Mouse (Mus musculus): ENCODE results near the gene Orai3. TPM values are rescaled to one million over a fixed set of nuclear protein-coding genes. Genes with fewer than 3 reads are reported as not detected.

The Orai3 gene
- polyA plus RNA-seq, 1 experiment from 2014 or later: 9.6 TPM

DNA sequence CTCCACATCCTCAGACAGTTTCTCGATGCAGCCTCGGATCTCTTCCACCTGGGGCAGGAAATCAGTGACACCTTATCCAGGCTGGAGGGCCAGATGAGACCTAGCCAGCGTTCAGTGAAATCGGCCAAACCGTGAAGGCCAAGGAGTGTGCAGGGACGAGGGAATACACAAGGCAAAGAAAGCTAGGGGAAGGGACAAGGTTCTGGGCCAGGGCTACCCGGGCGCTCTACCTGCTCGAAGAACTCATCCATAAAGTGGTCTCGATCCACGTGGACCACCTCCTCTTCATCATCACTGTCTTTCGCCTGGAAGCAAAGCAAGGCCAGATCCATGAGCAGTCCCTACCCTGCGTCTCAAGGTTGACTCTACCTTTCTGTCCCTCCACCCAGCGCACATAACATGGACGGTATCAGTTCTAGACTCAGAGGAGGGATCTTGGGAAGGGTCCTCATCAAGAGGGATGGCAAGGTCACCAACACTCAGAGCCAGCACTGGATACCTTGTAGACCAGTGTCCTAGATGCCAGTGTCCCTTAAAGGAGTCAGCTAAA is 45.6 kb downstream of the Orai3 start:
- 95% methylated on average over 15 of the region's 15 CpGs for WGBS
- no peak overlapping the region for H3K4me3 ChIP-seq (replicated peaks; ENCODE audit: low read length)
- no peaks in the 10 kb centered on the region for H3K27me3 ChIP-seq (replicated peaks; ENCODE audit: control insufficient read depth, insufficient read depth, low read length)
- peaks cover 7% of the 10 kb centered on the region for H3K36me3 ChIP-seq (ENCODE audit: control insufficient read depth, insufficient read depth)
- H3K4me2 ChIP-seq (ENCODE audit: low read length): no peak overlapping the region
- no peak for ATAC-seq
- H3K4me1 ChIP-seq (replicated peaks; ENCODE audit: control insufficient read depth, insufficient read depth, low read length): peaks cover 21% of the 10 kb centered on the region
- H3K9me3 ChIP-seq (ENCODE audit: control insufficient read depth, low read length): no peaks in the 10 kb centered on the region
- H3K9ac ChIP-seq (replicated peaks; ENCODE audit: low read depth, low read length): no peak overlapping the region
- peak overlapping the region; percentile 25; the same call in 1 of the 2 replicates for H3K27ac ChIP-seq (ENCODE audit: low read length)

DNA sequence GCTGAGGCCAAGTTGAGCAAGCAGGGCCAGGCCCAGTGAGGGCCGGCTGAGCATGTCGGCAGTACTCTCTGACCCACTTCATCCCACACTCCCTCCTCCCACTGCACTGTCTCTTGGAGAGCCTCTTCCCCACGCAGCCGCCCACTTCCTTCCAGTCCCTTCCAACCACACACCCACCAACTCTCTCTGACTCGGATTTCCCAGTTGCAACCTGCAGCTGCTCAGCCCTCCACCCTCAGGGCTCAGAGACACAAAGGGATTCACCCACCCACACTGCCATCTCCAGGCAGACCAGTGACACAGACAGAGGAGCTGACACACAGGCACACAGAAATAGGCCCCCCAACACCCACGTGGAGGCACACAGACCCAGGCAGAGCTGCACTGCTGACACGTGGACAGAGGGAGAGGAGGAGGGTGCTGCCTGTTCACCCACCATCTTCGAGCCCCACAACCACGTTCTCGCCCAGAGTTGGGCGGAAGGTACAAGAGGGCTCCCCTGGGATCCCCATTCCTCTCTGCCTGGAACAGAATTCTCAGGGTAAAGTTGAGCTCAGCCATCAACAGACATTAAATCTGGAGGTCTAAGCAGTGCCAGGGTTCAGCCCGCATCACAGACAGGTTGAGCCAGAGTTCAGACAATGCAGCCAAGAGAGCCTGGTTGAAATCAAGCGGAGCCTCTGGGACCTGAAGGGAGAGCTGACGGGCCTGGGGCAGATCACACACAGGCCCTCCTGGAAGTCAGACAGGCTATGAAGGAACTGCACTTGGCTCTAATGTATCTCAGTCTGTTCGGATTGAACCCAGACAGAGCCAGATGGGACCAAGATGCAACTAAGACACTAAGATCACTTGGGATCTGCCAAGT is 46.6 kb downstream of the Orai3 start:
- Histone ChIP-seq H3K9me3 (ENCODE audit: control insufficient read depth, low read length) (no peaks in the 10 kb centered on the region), H3K4me1 (replicated peaks; ENCODE audit: control insufficient read depth, insufficient read depth, low read length) (peaks cover 25% of the 10 kb centered on the region), H3K27ac (ENCODE audit: low read length) (no peak overlapping the region), H3K27me3 (replicated peaks; ENCODE audit: control insufficient read depth, insufficient read depth, low read length) (no peaks in the 10 kb centered on the region), H3K9ac (replicated peaks; ENCODE audit: low read depth, low read length) (no peak overlapping the region), H3K4me2 (ENCODE audit: low read length) (no peak overlapping the region), H3K36me3 (ENCODE audit: control insufficient read depth, insufficient read depth) (peaks cover 7% of the 10 kb centered on the region), H3K4me3 (replicated peaks; ENCODE audit: low read length) (no peak overlapping the region)
- 77% methylated on average over 15 of the region's 15 CpGs for WGBS
- no peak for ATAC-seq

DNA sequence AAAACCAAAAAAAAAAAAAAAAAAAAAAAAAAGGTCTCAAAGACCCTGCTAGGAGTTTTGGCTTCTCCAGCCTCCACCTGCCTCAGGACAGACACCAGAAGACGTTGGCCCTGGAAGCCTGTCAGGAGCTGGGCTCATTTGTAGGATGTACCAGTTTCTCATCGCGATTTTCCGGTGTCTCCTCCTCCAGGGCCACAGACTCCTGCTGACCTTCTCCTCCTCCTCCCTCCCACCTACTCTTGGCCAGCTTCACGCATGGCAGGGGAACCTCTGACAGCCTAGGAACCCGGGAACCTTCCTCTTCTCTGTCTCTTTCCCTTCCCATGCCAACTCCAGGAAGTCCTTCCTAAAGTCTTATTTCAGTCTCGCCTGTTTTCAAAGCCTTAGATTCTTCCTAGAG is 47.4 kb downstream of the Orai3 start:
- WGBS: 81% methylated on average over 7 of the region's 7 CpGs
- no peaks in the 10 kb centered on the region for H3K27me3 ChIP-seq (replicated peaks; ENCODE audit: control insufficient read depth, insufficient read depth, low read length)
- no peak overlapping the region for H3K4me2 ChIP-seq (ENCODE audit: low read length)
- H3K4me3 ChIP-seq (replicated peaks; ENCODE audit: low read length): no peak overlapping the region
- H3K4me1 ChIP-seq (replicated peaks; ENCODE audit: control insufficient read depth, insufficient read depth, low read length): peaks cover 25% of the 10 kb centered on the region
- no peak for ATAC-seq
- peaks cover 3% of the 10 kb centered on the region for H3K36me3 ChIP-seq (ENCODE audit: control insufficient read depth, insufficient read depth)
- H3K9me3 ChIP-seq (ENCODE audit: control insufficient read depth, low read length): no peaks in the 10 kb centered on the region
- no peak overlapping the region for H3K27ac ChIP-seq (ENCODE audit: low read length)
- H3K9ac ChIP-seq (replicated peaks; ENCODE audit: low read depth, low read length): no peak overlapping the region

DNA sequence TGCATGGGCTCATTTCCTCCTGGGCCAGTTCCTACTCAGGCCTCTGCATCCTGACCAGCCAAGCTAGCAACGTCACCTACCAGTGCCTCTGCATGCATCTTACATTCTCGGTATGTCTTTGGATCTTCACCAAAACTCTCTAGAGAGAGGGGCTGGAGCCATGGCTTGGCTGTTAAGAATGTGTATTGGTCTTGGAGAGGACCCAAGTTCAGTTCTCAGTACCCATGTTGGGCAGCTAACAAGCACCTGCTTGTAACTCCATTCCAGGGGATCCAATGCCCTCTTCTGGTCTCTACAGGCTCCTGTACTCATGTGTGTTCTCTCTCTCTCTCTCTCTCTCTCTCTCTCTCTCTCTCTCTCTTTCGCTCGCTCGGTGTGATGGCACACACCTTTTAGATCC is 48.2 kb downstream of the Orai3 start:
- Histone ChIP-seq H3K4me3 (replicated peaks; ENCODE audit: low read length) (no peak overlapping the region), H3K27ac (ENCODE audit: low read length) (no peak overlapping the region), H3K4me1 (replicated peaks; ENCODE audit: control insufficient read depth, insufficient read depth, low read length) (peaks cover 30% of the 10 kb centered on the region), H3K27me3 (replicated peaks; ENCODE audit: control insufficient read depth, insufficient read depth, low read length) (no peaks in the 10 kb centered on the region), H3K36me3 (ENCODE audit: control insufficient read depth, insufficient read depth) (no peaks in the 10 kb centered on the region), H3K9ac (replicated peaks; ENCODE audit: low read depth, low read length) (no peak overlapping the region), H3K4me2 (ENCODE audit: low read length) (no peak overlapping the region), H3K9me3 (ENCODE audit: control insufficient read depth, low read length) (no peaks in the 10 kb centered on the region)
- no peak for ATAC-seq
- WGBS: 84% methylated on average over 5 of the region's 5 CpGs

DNA sequence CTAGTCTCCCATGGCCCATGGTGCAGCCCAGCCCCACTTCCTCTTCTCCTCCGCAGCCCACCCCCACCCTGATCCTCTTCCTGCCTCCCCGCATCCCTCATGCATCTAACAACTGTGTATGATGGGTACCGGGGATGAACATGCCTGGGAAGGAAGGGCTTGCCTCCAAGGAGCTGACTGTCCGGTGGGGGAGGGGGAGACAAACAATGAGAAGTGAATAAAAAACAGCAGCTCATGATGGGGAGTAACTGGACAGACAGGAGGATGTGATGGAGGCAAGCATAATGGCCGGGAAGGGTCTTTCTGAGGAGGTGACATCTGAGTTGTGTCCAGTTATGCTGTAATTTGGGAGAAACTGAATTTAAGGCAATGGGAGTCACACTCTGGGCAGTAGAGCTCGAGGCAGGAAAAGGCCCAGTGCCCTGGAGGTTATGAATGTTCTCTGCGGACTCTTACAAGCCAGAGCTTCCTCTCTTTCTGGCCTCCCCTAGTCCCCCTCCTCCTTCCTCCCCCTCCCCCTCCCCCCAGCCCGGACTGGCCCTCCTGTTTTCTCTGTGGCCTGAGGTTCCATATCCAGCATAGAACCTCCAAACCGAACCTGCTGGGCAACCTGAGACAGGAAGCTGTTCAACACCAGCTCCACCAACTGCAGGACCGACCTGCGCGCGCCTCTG is 51.4 kb downstream of the Orai3 start:
- H3K4me1 ChIP-seq (replicated peaks; ENCODE audit: control insufficient read depth, insufficient read depth, low read length): peaks cover 28% of the 10 kb centered on the region
- 82% methylated on average over 12 of the region's 13 CpGs for WGBS
- H3K9me3 ChIP-seq (ENCODE audit: control insufficient read depth, low read length): no peaks in the 10 kb centered on the region
- H3K9ac ChIP-seq (replicated peaks; ENCODE audit: low read depth, low read length): no peak overlapping the region
- no peaks in the 10 kb centered on the region for H3K36me3 ChIP-seq (ENCODE audit: control insufficient read depth, insufficient read depth)
- H3K27ac ChIP-seq (ENCODE audit: low read length): no peak overlapping the region
- H3K4me3 ChIP-seq (replicated peaks; ENCODE audit: low read length): no peak overlapping the region
- no peak overlapping the region for H3K4me2 ChIP-seq (ENCODE audit: low read length)
- no peak for ATAC-seq
- no peaks in the 10 kb centered on the region for H3K27me3 ChIP-seq (replicated peaks; ENCODE audit: control insufficient read depth, insufficient read depth, low read length)

DNA sequence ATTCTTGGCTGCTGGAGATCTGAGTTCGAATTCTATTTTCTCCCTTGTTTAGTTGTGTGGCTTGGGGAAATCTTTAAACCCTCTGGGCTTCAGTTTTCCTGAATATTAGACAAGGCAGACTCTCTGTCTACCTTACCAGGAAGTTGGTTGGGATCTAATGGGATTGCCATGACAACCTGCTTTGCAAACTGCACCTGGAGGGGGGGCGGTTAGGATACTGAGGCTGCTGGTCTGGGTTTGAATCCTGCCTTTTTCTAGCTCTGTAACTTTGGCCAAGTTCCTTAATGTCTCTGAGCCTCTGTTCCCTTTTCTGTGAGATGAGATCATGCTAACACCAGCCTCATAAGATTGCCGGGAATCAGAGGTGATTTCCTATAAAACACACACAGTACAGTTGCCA is 52.9 kb downstream of the Orai3 start:
- Histone ChIP-seq H3K9me3 (ENCODE audit: control insufficient read depth, low read length) (no peaks in the 10 kb centered on the region), H3K27me3 (replicated peaks; ENCODE audit: control insufficient read depth, insufficient read depth, low read length) (no peaks in the 10 kb centered on the region), H3K36me3 (ENCODE audit: control insufficient read depth, insufficient read depth) (no peaks in the 10 kb centered on the region), H3K27ac (ENCODE audit: low read length) (no peak overlapping the region), H3K4me3 (replicated peaks; ENCODE audit: low read length) (no peak overlapping the region), H3K4me1 (replicated peaks; ENCODE audit: control insufficient read depth, insufficient read depth, low read length) (peaks cover 25% of the 10 kb centered on the region), H3K4me2 (ENCODE audit: low read length) (no peak overlapping the region), H3K9ac (replicated peaks; ENCODE audit: low read depth, low read length) (no peak overlapping the region)
- no peak for ATAC-seq
- 78% methylated on average over 3 of the region's 3 CpGs for WGBS

DNA sequence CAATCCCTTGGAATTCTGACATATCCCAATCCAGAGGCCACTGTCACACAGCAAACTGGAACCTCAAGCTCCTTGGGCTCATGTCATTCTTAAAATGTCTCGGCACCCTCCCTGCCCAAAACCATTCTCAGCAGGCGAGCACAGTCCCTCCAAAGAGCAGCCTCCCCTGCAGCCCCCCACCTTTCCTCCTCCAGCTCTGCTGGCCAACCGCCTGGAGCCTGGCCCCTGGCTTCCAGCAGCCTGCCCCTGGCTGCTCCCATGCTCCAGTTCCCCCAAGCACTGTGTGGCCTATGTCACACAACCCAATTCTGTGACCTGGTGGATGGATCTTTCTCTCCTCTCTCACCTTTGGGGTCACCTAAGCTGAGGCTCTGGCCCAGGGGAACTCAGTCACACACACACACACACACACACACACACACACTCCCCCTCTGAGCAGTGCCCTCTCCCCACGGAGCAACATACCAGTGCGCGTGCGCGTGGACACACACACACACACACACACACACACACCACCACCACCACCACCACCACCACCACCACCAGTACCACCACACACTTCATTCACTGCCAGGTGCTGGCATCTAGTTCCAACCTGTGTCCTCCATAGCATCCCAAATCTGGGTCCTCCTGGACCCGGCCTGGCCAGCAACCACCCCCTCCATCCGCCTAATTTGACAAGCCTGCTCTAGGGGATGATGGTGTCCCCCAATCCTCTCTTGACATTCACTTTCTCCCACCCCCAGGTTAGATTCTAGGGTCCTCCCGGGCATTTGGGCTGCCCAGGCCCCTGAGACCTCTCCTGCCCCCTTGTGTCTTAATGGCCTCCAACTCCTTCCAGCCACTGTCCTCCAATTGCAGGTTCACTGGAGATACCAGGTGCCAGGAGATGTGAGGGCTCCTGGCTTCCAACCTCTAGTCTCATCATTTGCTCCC is 53.9 kb downstream of the Orai3 start:
- Histone ChIP-seq H3K4me1 (replicated peaks; ENCODE audit: control insufficient read depth, insufficient read depth, low read length) (peaks cover 25% of the 10 kb centered on the region), H3K36me3 (ENCODE audit: control insufficient read depth, insufficient read depth) (no peaks in the 10 kb centered on the region), H3K9me3 (ENCODE audit: control insufficient read depth, low read length) (no peaks in the 10 kb centered on the region), H3K9ac (replicated peaks; ENCODE audit: low read depth, low read length) (peak overlapping the region; percentile 78), H3K4me3 (replicated peaks; ENCODE audit: low read length) (peak overlapping the region; percentile 60), H3K27ac (ENCODE audit: low read length) (peak overlapping the region; percentile 49), H3K4me2 (ENCODE audit: low read length) (peak overlapping the region; percentile 82), H3K27me3 (replicated peaks; ENCODE audit: control insufficient read depth, insufficient read depth, low read length) (no peaks in the 10 kb centered on the region)
- ATAC-seq: peak; percentile 4; the same call in 1 of the 2 replicates
- WGBS: 50% methylated on average over 11 of the region's 11 CpGs

DNA sequence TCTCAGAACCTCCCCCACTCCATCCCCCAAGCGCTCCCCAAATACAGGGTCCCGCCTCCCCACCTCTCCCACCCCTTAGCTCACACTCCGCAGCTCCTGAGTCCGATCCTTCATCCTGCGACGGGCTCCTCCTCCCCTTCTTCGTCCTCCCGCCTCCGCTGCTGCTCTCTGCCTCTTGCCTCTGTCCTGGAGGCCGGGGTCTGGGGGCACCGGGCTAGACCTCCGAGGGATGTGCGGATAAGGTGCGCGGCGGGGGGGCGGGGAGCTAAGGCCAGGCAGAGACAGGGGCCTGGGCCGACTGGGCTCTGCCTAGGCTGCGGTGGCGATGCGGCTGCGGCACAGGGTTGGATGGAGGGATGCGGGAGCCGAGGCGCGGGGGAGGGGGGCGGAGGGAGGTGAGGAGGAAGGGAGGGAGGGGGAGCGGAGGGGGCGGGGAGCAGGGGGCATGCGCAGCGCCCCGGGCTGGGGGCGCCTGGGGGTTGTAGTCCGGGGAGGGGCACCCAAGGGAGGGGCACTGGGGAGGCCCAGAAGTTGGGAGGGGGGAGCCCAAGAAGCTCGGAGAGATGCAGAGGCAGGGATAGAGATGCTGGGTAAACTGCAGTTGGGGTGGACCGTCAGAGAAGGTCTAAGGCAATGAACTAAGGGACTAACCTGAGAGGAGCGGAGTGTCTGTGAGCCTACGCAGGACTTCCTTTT is 54.7 kb downstream of the Orai3 start, which contains the start of the genes Stx4a and Stx1b:
Stx4a (plus strand) TSS at position 119 of the 696 bp plus-strand sequence.
Stx1b (minus strand) TSS at position 374 of the 696 bp plus-strand sequence.
- under 1% methylated on average over 34 of the region's 38 CpGs for WGBS
- peak within 1 kb of the TSS; percentile 82 for H3K4me2 ChIP-seq (ENCODE audit: low read length)
- ATAC-seq: peak; percentile 92

More for the DNA sequence above, 54.7 kb downstream of the Orai3 start, which contains the start of the genes Stx4a and Stx1b:
- Histone ChIP-seq H3K27me3 (replicated peaks; ENCODE audit: control insufficient read depth, insufficient read depth, low read length) (no peaks in the 10 kb centered on the region), H3K4me1 (replicated peaks; ENCODE audit: control insufficient read depth, insufficient read depth, low read length) (peaks cover 25% of the 10 kb centered on the region), H3K4me3 (replicated peaks; ENCODE audit: low read length) (peak within 1 kb of the TSS; percentile 60), H3K27ac (ENCODE audit: low read length) (peak within 1 kb of the TSS; percentile 49), H3K36me3 (ENCODE audit: control insufficient read depth, insufficient read depth) (no peaks in the 10 kb centered on the region), H3K9me3 (ENCODE audit: control insufficient read depth, low read length) (no peaks in the 10 kb centered on the region), H3K9ac (replicated peaks; ENCODE audit: low read depth, low read length) (peak within 1 kb of the TSS; percentile 78)

Measured in forebrain, embryonic 16.5 days (tissue).